Mouse (Mus musculus): ENCODE data around the gene Hbp1. TPM values are rescaled to one million over a fixed set of nuclear protein-coding genes. Genes with fewer than 3 reads are reported as not detected.

Gene Hbp1
- total and polyA plus RNA-seq, 2 experiments from 2014 or later, result 97.9 to 153 TPM

GRCm38 (mm10) chr12:31931818-31932217 is 18.5 kb downstream of the Hbp1 start:
- 86% methylated on average over 3 of the region's 3 CpGs for WGBS
- Histone ChIP-seq H3K9ac (replicated peaks; ENCODE audit: low read depth, low read length) (no peak overlapping the region), H3K9me3 (replicated peaks; ENCODE audit: control insufficient read depth, low read length) (no peaks in the 10 kb centered on the region), H3K27me3 (ENCODE audit: control insufficient read depth, insufficient read depth, low read length) (no peaks in the 10 kb centered on the region), H3K4me3 (ENCODE audit: low read depth, low read length) (no peak overlapping the region), H3K27ac (ENCODE audit: low read depth) (no peak overlapping the region), H3K36me3 (replicated peaks; ENCODE audit: control insufficient read depth, insufficient read depth, low read length) (peaks cover 82% of the 10 kb centered on the region), H3K4me2 (ENCODE audit: low read depth, low read length) (no peak overlapping the region), H3K4me1 (ENCODE audit: control insufficient read depth, insufficient read depth) (no peaks in the 10 kb centered on the region)
- TF ChIP-seq CTCF (IDR thresholded peaks at IDR 0.05; ENCODE audit: low read depth) (no peak), EP300 (IDR thresholded peaks at IDR 0.05; ENCODE audit: low read depth) (no peak)
- no peak for DNase-seq (ENCODE audit: low spot score)
- no peak for ATAC-seq (ENCODE audit: insufficient read depth, low read depth)

GRCm38 (mm10) chr12:31928498-31928897 is 21.8 kb downstream of the Hbp1 start:
- H3K9me3 ChIP-seq (replicated peaks; ENCODE audit: control insufficient read depth, low read length), result no peaks in the 10 kb centered on the region
- WGBS, result 82% methylated on average over 3 of the region's 3 CpGs
- H3K36me3 ChIP-seq (replicated peaks; ENCODE audit: control insufficient read depth, insufficient read depth, low read length), result peaks cover 79% of the 10 kb centered on the region
- no peak overlapping the region for H3K4me2 ChIP-seq (ENCODE audit: low read depth, low read length)
- no peak for TF ChIP-seq EP300 (IDR thresholded peaks at IDR 0.05; ENCODE audit: low read depth)
- no peak for TF ChIP-seq CTCF (IDR thresholded peaks at IDR 0.05; ENCODE audit: low read depth)
- H3K4me3 ChIP-seq (ENCODE audit: low read depth, low read length), result no peak overlapping the region
- H3K27ac ChIP-seq (ENCODE audit: low read depth), result no peak overlapping the region
- ATAC-seq (ENCODE audit: insufficient read depth, low read depth) (no peak), DNase-seq (ENCODE audit: low spot score) (no peak)
- H3K9ac ChIP-seq (replicated peaks; ENCODE audit: low read depth, low read length), result no peak overlapping the region
- no peaks in the 10 kb centered on the region for H3K27me3 ChIP-seq (ENCODE audit: control insufficient read depth, insufficient read depth, low read length)
- H3K4me1 ChIP-seq (ENCODE audit: control insufficient read depth, insufficient read depth), result no peaks in the 10 kb centered on the region

GRCm38 (mm10) chr12:31926661-31927061 is 23.7 kb downstream of the Hbp1 start:
- ATAC-seq (ENCODE audit: insufficient read depth, low read depth) (peak; percentile 90), DNase-seq (ENCODE audit: low spot score) (peak; percentile 71)
- TF ChIP-seq EP300 (IDR thresholded peaks at IDR 0.05; ENCODE audit: low read depth) (0 out of 2 replicates have a peak, but pooled peaks have one; percentile 7), CTCF (IDR thresholded peaks at IDR 0.05; ENCODE audit: low read depth) (peak; percentile 83)
- Histone ChIP-seq H3K9ac (replicated peaks; ENCODE audit: low read depth, low read length) (no peak overlapping the region), H3K27me3 (ENCODE audit: control insufficient read depth, insufficient read depth, low read length) (no peaks in the 10 kb centered on the region), H3K4me3 (ENCODE audit: low read depth, low read length) (no peak overlapping the region), H3K9me3 (replicated peaks; ENCODE audit: control insufficient read depth, low read length) (no peaks in the 10 kb centered on the region), H3K36me3 (replicated peaks; ENCODE audit: control insufficient read depth, insufficient read depth, low read length) (peaks cover 68% of the 10 kb centered on the region), H3K4me2 (ENCODE audit: low read depth, low read length) (no peak overlapping the region), H3K27ac (ENCODE audit: low read depth) (0 out of 2 replicates have a peak overlapping the region, but pooled peaks have one; percentile 53), H3K4me1 (ENCODE audit: control insufficient read depth, insufficient read depth) (no peaks in the 10 kb centered on the region)
- 46% methylated on average over 4 of the region's 4 CpGs for WGBS

GRCm38 (mm10) chr12:31925343-31925742 is 25.0 kb downstream of the Hbp1 start:
- no peak for ATAC-seq (ENCODE audit: insufficient read depth, low read depth)
- Histone ChIP-seq H3K9ac (replicated peaks; ENCODE audit: low read depth, low read length) (no peak overlapping the region), H3K4me2 (ENCODE audit: low read depth, low read length) (no peak overlapping the region), H3K4me1 (ENCODE audit: control insufficient read depth, insufficient read depth) (no peaks in the 10 kb centered on the region), H3K27me3 (ENCODE audit: control insufficient read depth, insufficient read depth, low read length) (no peaks in the 10 kb centered on the region), H3K4me3 (ENCODE audit: low read depth, low read length) (no peak overlapping the region), H3K27ac (ENCODE audit: low read depth) (no peak overlapping the region), H3K36me3 (replicated peaks; ENCODE audit: control insufficient read depth, insufficient read depth, low read length) (peaks cover 55% of the 10 kb centered on the region), H3K9me3 (replicated peaks; ENCODE audit: control insufficient read depth, low read length) (no peaks in the 10 kb centered on the region)
- TF ChIP-seq CTCF (IDR thresholded peaks at IDR 0.05; ENCODE audit: low read depth) (no peak), EP300 (IDR thresholded peaks at IDR 0.05; ENCODE audit: low read depth) (no peak)
- no peak for DNase-seq (ENCODE audit: low spot score)
- WGBS, result 73% methylated on average over 6 of the region's 6 CpGs

- Histone ChIP-seq H3K36me3 (replicated peaks; ENCODE audit: control insufficient read depth, insufficient read depth, low read length) (peaks cover 46% of the 10 kb centered on the region), H3K27ac (ENCODE audit: low read depth) (no peak overlapping the region), H3K27me3 (ENCODE audit: control insufficient read depth, insufficient read depth, low read length) (no peaks in the 10 kb centered on the region), H3K4me1 (ENCODE audit: control insufficient read depth, insufficient read depth) (no peaks in the 10 kb centered on the region), H3K9ac (replicated peaks; ENCODE audit: low read depth, low read length) (no peak overlapping the region), H3K9me3 (replicated peaks; ENCODE audit: control insufficient read depth, low read length) (no peaks in the 10 kb centered on the region), H3K4me3 (ENCODE audit: low read depth, low read length) (no peak overlapping the region), H3K4me2 (ENCODE audit: low read depth, low read length) (no peak overlapping the region)
- WGBS, result 64% methylated on average over 3 of the region's 3 CpGs
- no peak for DNase-seq (ENCODE audit: low spot score)
- TF ChIP-seq EP300 (IDR thresholded peaks at IDR 0.05; ENCODE audit: low read depth), result no peak
- no peak for TF ChIP-seq CTCF (IDR thresholded peaks at IDR 0.05; ENCODE audit: low read depth)
- no peak for ATAC-seq (ENCODE audit: insufficient read depth, low read depth)
Observed at GRCm38 (mm10) chr12:31924135-31924534, 26.2 kb downstream of the Hbp1 start.
